Mouse (Mus musculus) cerebellum, adult 2 months (tissue): Measurements from ENCODE around the gene Fgfr2.

Source experiments
- CTCF ChIP-seq: fragments of 200-500 bp; IDR thresholded peaks from 2 replicates; pipeline ENCODE4 v1.5.1; 2011; ENCODE audit warnings: low read depth, mild to moderate bottlenecking, control low read depth, low read length, moderate library complexity, borderline replicate concordance; ENCODE audit not compliant: insufficient read depth
- POLR2A ChIP-seq: fragments of 200-500 bp; IDR thresholded peaks from 2 replicates; pipeline ENCODE4 v1.6.1; 2011; ENCODE audit warnings: low read length, control low read depth, borderline replicate concordance; ENCODE audit not compliant: insufficient read depth

- TF ChIP-seq POLR2A (no peak), CTCF (no peak)
Measured at GRCm38 (mm10) chr7:130258704-130259295, 2864.3 kb downstream of the Fgfr2 start.
